Mouse (Mus musculus) liver, postnatal 0 days (tissue): ENCODE measurements around the gene Nipsnap3a.

ENCODE experiments used
- CTCF ChIP-seq: sonication (generic); IDR thresholded peaks from 2 replicates; pipeline ENCODE4 v1.5.1; 2016; ENCODE audit warnings: antibody characterized with exemption, low read depth
- EP300 ChIP-seq: IDR thresholded peaks from 2 replicates; pipeline ENCODE4 v1.6.1; 2016; ENCODE audit warnings: antibody characterized with exemption, low read depth, mild to moderate bottlenecking

GRCm38 (mm10) chr4:53027811-53028210 lies 38.7 kb downstream of the Nipsnap3a start:
- TF ChIP-seq CTCF: no peak
- no peak for TF ChIP-seq EP300
